Mouse (Mus musculus): ENCODE measurements around the gene Tmem179b. TPM values are rescaled to one million over a fixed set of nuclear protein-coding genes. Genes with fewer than 3 reads are reported as not detected.

Tmem179b gene
- polyA plus RNA-seq, 1 experiment from 2014 or later = 38.6 TPM

DNA sequence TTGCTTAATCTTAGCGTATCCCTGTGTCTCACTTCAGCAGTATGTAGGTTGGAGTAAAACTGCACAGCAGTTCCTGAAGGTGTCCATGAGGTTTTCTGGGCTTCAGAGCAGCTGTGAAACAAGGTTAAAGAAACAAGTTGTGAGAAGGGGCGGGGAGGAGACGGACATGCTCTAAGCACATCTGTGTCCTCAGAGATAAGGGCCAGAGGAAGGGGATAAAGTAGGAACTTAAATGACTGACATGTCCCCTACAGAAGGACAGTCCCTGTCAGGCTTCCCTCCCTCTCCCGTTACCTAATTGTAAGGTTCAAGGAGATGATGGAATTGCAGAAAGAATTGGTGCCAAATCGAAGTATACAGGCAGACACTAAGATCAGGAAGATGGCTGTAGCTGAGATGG, 1.3 kb downstream of the Tmem179b start:
- Histone ChIP-seq H3K9me3 (no peaks in the 10 kb centered on the region), H3K4me1 (replicated peaks) (peaks cover 42% of the 10 kb centered on the region), H3K9ac (peak overlapping the region; percentile 89; the same call in 1 of the 2 replicates), H3K27ac (peak overlapping the region; percentile 55; the same call in 1 of the 2 replicates), H3K27me3 (no peaks in the 10 kb centered on the region), H3K4me2 (peak overlapping the region; percentile 99), H3K36me3 (peaks cover 37% of the 10 kb centered on the region), H3K4me3 (peak overlapping the region; percentile 69)
- 83% methylated on average over 5 of the region's 5 CpGs for WGBS
- ATAC-seq (ENCODE audit: low FRiP score) = no peak

DNA sequence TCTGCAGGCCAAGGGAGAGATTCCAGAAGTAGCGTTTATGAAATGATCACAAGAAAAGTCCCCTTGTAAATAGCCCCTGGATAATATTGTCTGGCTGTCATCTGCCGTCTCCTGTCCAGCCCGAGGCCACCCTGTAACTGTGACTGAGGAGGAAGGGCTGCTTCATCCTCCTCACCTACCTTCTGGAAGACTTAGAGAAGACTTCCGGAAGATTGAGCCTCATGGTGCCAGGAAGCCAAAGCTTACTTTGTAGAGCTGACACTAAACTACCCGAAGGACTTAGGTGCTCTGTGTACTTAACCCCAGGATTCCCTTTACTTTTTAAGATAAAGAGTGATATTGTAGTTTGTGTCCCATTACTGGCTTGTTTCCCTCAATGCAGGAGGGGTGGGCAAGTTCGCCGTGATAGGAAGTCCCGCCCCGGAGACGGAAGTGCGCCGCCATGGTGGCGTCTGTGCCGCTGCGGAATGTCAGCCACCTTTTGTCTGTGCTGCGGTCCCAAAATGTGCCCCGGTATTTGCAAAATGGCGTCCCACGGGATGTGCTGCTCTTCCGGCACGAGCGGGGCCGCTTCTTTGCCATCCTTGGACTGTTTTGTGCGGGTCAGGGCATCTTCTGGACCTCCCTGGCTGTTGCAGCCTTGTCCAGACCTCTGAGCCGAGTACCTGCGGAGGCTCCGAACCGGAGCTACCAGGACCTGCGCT, 3.5 kb downstream of the Tmem179b start, which contains the start of gene Tmem223:
Tmem223 (plus strand) TSS at position 430 of the 704 bp plus-strand sequence.
- H3K9ac ChIP-seq = peak within 1 kb of the TSS; percentile 96
- ATAC-seq (ENCODE audit: low FRiP score) = peak; percentile 25
- H3K36me3 ChIP-seq = peaks cover 58% of the 10 kb centered on the region
- no peaks in the 10 kb centered on the region for H3K27me3 ChIP-seq
- 21% methylated on average over 29 of the region's 29 CpGs for WGBS
- peak within 1 kb of the TSS; percentile 93 for H3K27ac ChIP-seq
- peaks cover 36% of the 10 kb centered on the region for H3K4me1 ChIP-seq (replicated peaks)
- no peaks in the 10 kb centered on the region for H3K9me3 ChIP-seq
- H3K4me2 ChIP-seq = peak within 1 kb of the TSS; percentile 73
- H3K4me3 ChIP-seq = peak within 1 kb of the TSS; percentile 79

DNA sequence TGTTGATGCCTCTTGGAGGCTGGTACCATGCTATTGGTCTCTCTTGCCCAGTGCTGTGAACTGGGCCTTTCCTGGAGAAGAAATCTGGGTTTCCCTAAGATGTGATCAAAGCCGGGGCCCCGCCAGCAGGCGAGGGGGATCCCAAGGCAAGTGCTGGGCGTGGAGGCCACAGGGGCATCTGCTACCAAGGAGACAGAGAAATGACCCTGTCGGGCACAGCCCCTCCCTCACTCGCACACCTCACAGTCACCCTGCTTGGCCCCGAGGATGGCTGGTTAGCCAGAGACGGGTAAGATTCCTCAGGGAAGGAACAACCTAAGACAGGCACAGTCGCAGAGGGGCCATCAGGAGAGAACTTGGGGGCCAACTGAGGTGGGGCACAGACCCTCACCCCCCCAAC, 8.7 kb downstream of the Tmem179b start:
- ATAC-seq (ENCODE audit: low FRiP score) = no peak
- no peak overlapping the region for H3K4me2 ChIP-seq
- peaks cover 84% of the 10 kb centered on the region for H3K36me3 ChIP-seq
- no peaks in the 10 kb centered on the region for H3K27me3 ChIP-seq
- H3K9me3 ChIP-seq = no peaks in the 10 kb centered on the region
- H3K4me1 ChIP-seq (replicated peaks) = peaks cover 4% of the 10 kb centered on the region; the same call in 1 of the 2 replicates
- WGBS = 99% methylated on average over 9 of the region's 9 CpGs
- H3K4me3 ChIP-seq = no peak overlapping the region
- no peak overlapping the region for H3K9ac ChIP-seq
- H3K27ac ChIP-seq = no peak overlapping the region

DNA sequence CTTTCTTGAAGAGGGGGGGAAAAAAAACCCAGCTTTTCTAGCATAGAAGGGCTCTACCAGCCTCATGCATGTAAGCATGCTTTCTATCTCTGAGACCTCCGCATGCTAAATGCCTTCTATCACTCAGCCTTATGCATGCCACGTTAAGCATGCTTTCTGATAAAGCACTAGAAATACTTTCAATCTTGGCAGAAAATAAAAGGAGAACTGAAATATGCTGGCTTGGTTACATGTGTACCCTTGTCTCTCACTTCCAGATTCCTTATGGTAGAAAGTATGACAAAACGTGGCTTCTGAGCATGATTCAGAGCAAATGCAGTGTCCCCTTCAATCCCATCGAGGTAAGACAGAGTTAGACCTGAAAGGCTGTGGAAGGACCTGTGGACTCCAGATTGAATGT, 11.0 kb downstream of the Tmem179b start:
- H3K4me1 ChIP-seq (replicated peaks) = peaks cover 9% of the 10 kb centered on the region
- H3K4me2 ChIP-seq = no peak overlapping the region
- H3K9me3 ChIP-seq = no peaks in the 10 kb centered on the region
- H3K36me3 ChIP-seq = peaks cover 64% of the 10 kb centered on the region
- no peak overlapping the region for H3K4me3 ChIP-seq
- WGBS = 92% methylated on average over 4 of the region's 4 CpGs
- no peak overlapping the region for H3K27ac ChIP-seq
- H3K27me3 ChIP-seq = no peaks in the 10 kb centered on the region
- H3K9ac ChIP-seq = no peak overlapping the region
- ATAC-seq (ENCODE audit: low FRiP score) = no peak

DNA sequence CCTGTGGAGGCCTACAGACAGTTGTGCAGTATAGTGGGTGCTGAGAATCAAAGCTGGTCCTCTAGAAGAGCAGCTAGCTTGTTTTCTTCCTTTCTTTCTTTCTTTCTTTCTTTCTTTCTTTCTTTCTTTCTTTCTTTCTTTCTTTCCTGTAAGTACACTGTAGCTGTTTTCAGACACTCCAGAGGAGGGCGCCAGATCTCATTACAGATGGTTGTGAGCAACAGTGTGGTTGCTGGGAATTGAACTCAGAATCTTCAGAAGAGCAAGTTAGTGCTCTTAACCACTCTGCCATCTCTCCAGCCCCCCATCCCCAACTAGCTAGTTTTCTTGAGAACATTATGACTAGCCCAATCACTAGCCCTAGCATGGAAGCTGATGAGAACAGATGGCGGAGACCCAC, 13.5 kb downstream of the Tmem179b start:
- Histone ChIP-seq H3K4me2 (no peak overlapping the region), H3K9ac (no peak overlapping the region), H3K27ac (no peak overlapping the region), H3K36me3 (peaks cover 39% of the 10 kb centered on the region), H3K4me3 (no peak overlapping the region), H3K9me3 (no peaks in the 10 kb centered on the region), H3K4me1 (replicated peaks) (peaks cover 23% of the 10 kb centered on the region), H3K27me3 (no peaks in the 10 kb centered on the region)
- 97% methylated on average over 2 of the region's 2 CpGs for WGBS
- ATAC-seq (ENCODE audit: low FRiP score) = no peak

DNA sequence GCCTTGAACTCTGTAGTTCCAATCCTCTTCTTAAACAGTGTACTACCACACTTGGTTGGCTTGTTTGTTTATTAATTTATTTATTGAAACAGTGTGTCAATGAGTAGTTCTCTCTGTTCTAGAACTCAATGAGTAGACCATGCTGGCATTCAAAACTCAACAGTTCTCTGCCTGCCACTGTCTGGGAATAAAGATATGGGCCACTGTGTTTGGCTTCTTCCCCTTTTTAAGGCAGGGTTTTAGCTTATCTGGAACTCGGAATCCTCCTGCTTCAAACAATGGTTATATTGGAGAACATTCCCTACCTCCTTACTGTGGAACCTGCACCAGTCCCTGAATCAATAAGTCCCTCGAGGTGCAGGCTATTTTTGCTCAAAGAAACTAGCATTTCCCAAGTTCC, 15.4 kb downstream of the Tmem179b start:
- no peak overlapping the region for H3K4me3 ChIP-seq
- no peak for ATAC-seq (ENCODE audit: low FRiP score)
- 91% methylated on average over 2 of the region's 2 CpGs for WGBS
- no peak overlapping the region for H3K9ac ChIP-seq
- H3K4me2 ChIP-seq = peak overlapping the region; percentile 74; the same call in 1 of the 2 replicates
- H3K36me3 ChIP-seq = peaks cover 36% of the 10 kb centered on the region
- no peak overlapping the region for H3K27ac ChIP-seq
- peaks cover 27% of the 10 kb centered on the region for H3K4me1 ChIP-seq (replicated peaks)
- H3K27me3 ChIP-seq = no peaks in the 10 kb centered on the region
- no peaks in the 10 kb centered on the region for H3K9me3 ChIP-seq

DNA sequence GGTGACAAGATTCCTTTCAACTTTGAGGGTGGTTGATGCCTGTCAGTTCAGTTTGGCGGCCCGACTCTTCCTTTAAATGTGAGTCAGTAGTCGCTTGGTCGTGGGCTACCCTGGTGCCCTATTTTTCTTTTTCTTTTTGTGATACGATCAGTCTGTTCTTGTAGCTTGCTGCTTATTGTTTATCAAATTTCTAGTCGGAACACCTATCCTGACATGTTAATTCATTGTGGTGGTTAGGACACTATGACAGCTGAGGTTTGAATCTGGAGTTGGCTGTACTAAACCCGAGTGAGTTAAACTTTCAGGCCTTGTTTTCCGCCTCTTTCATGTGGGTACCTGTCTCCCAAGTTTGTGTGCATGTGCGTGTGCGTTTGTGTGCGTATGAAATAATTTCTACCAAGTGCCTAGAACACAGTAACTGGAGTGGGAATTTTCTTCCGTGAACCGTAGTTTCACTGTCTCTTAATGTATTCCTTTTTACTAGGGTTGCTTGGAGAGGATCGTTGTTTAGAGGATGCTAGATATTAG, 16.7 kb downstream of the Tmem179b start:
- H3K9me3 ChIP-seq = no peaks in the 10 kb centered on the region
- ATAC-seq (ENCODE audit: low FRiP score) = no peak; the same call in 1 of the 2 replicates
- peak overlapping the region; percentile 74 for H3K4me2 ChIP-seq
- no peaks in the 10 kb centered on the region for H3K27me3 ChIP-seq
- H3K9ac ChIP-seq = peak overlapping the region; percentile 98
- H3K36me3 ChIP-seq = peaks cover 31% of the 10 kb centered on the region
- WGBS = 9% methylated on average over 14 of the region's 14 CpGs
- H3K27ac ChIP-seq = peak overlapping the region; percentile 94
- peaks cover 27% of the 10 kb centered on the region for H3K4me1 ChIP-seq (replicated peaks)
- H3K4me3 ChIP-seq = peak overlapping the region; percentile 97

DNA sequence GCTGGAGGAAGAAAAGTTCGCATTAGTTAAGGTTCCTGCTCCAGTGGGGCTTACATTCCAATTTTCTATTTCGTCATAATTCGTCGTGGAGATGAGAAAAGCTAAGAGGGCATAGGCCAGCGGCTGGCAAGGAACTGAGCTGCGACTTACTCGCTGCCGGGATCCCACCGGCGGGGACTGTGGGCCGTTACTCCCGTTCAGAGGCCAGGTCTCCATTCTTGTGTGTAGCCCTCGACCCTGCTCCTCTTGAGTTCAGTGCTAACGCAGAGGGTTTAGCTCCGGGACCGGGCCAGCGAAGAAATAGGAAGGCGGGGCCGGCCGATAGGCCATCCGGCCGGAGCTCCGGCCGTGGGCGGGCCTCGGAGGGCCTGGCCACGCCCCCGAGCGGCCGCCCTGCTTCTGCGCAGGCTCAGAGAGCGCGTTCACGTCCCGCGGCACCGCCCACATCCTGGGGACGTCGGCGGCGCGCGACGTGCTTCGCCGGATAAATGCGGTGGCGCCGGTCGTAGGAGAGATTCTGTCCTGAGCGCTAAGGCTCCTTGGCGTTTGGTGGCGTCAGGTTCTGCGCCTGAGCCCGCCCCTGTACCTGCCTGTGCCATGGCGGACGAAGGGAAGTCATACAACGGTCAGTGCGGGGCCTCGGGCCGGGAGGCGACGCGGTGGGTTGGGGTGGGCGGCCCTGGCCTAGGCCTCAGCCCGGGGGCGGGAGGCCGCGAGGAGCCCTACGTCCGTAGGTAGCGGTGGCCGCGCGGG, 17.5 kb downstream of the Tmem179b start, which contains the start of gene Nxf1:
Nxf1 (plus strand) TSS at position 439 of the 753 bp plus-strand sequence.
- ATAC-seq (ENCODE audit: low FRiP score) = peak; percentile 94
- Histone ChIP-seq H3K9me3 (no peaks in the 10 kb centered on the region), H3K4me3 (peak within 1 kb of the TSS; percentile 97), H3K27ac (peak within 1 kb of the TSS; percentile 94), H3K4me2 (peak within 1 kb of the TSS; percentile 74), H3K9ac (peak within 1 kb of the TSS; percentile 98), H3K4me1 (replicated peaks) (peaks cover 27% of the 10 kb centered on the region), H3K27me3 (no peaks in the 10 kb centered on the region), H3K36me3 (peaks cover 32% of the 10 kb centered on the region)
- under 1% methylated on average over 75 of the region's 75 CpGs for WGBS

DNA sequence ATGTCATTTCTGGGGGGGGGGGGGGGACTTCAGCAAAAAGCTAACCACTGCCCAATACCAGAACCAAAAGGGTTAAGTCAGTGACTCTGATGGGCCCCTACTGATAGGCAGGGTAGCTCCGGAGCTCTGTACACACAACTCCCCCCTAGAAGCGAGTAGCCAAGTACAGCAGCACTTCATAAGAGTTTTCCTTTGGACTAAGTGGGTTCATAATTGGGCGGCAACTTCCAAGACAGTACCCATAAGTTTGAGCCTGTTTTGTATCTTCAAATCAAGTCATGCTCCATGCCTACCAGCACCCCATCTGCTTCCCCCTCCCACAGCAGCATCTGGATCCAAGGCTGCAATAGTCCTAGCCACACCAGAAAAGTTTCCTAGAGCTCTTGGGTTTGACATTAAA, 18.6 kb downstream of the Tmem179b start:
- Histone ChIP-seq H3K4me3 (peak overlapping the region; percentile 97; the same call in 1 of the 2 replicates), H3K9me3 (no peaks in the 10 kb centered on the region), H3K4me2 (peak overlapping the region; percentile 74), H3K9ac (no peak overlapping the region), H3K4me1 (replicated peaks) (peaks cover 27% of the 10 kb centered on the region), H3K27me3 (no peaks in the 10 kb centered on the region), H3K36me3 (peaks cover 42% of the 10 kb centered on the region), H3K27ac (no peak overlapping the region)
- 83% methylated on average over 3 of the region's 3 CpGs for WGBS
- ATAC-seq (ENCODE audit: low FRiP score) = no peak

DNA sequence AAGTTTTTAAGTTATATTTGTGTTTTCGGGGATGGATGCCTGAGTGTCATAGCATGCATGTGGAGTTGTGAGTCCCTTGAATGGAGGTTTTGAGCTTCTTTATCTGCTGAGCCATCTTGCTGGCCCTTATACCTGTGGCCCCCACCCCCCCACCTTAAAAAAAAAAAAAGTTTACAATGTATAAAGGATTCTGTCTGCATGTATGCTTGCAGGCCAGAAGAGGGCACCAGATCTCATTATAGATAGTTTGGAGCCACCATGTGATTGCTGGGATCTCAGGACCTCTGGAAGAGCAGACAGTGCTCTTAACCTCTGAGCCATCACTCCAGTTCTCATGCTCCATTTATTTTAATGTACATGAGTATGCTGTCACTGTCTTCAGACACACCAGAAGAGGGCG, 26.9 kb downstream of the Tmem179b start:
- Histone ChIP-seq H3K27me3 (no peaks in the 10 kb centered on the region), H3K9ac (no peak overlapping the region), H3K27ac (no peak overlapping the region), H3K4me3 (no peak overlapping the region), H3K9me3 (no peaks in the 10 kb centered on the region), H3K4me2 (no peak overlapping the region), H3K36me3 (peaks cover 95% of the 10 kb centered on the region), H3K4me1 (replicated peaks) (peaks cover 9% of the 10 kb centered on the region)
- WGBS = 66% methylated on average over 2 of the region's 2 CpGs
- no peak for ATAC-seq (ENCODE audit: low FRiP score)

DNA sequence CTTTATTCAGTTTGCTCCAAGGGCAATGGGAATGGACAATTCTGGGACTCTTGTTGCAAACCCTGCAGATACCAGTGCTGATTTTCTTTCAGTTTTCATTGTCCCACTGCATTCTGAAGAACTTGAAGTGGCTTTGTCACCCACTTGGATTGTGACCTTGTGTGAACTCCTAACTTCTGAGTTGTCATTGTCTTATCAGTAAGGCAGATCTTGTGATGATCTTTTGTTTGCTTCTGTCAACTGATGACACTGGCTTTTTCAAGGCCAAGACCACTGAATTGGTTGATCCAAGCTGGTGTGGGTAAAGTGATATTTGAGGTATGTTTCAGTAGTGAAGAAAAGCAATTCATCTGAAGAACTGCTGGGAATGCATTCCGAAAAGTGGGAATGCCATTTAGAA, 28.9 kb downstream of the Tmem179b start:
- WGBS = 94% methylated on average over 1 of the region's 1 CpGs
- no peak overlapping the region for H3K4me2 ChIP-seq
- H3K27ac ChIP-seq = no peak overlapping the region
- H3K36me3 ChIP-seq = peaks cover 79% of the 10 kb centered on the region
- no peak for ATAC-seq (ENCODE audit: low FRiP score)
- H3K4me3 ChIP-seq = no peak overlapping the region
- no peaks in the 10 kb centered on the region for H3K27me3 ChIP-seq
- no peak overlapping the region for H3K9ac ChIP-seq
- no peaks in the 10 kb centered on the region for H3K9me3 ChIP-seq
- H3K4me1 ChIP-seq (replicated peaks) = peaks cover 21% of the 10 kb centered on the region

DNA sequence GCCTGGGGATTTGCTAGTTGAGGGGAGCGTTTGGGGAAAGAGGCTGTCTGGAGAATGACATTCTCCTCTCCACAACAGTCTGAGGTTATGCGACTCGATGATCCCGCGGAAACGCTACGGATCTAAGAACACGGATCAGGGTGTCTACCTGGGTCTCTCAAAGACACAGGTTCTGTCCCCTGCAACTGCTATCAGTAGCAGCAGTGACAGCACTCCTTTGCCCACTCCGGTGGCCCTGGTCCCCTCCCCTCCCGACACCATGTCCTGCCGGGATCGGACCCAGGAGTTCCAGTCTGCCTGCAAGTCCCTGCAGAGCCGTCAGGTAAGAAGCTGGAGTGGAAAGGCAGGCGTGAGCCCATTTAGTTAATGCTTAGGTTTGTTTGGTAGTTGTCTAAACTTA, 32.1 kb downstream of the Tmem179b start:
- Histone ChIP-seq H3K9me3 (no peaks in the 10 kb centered on the region), H3K4me1 (replicated peaks) (peaks cover 25% of the 10 kb centered on the region), H3K36me3 (peaks cover 76% of the 10 kb centered on the region), H3K27me3 (no peaks in the 10 kb centered on the region), H3K4me3 (peak overlapping the region; percentile 92), H3K4me2 (peak overlapping the region; percentile 98), H3K9ac (peak overlapping the region; percentile 93), H3K27ac (peak overlapping the region; percentile 96)
- 21% methylated on average over 14 of the region's 14 CpGs for WGBS
- ATAC-seq (ENCODE audit: low FRiP score) = no peak

Measured in hindbrain, embryonic 13.5 days (tissue).